Mouse (Mus musculus) midbrain, embryonic 10.5 days (tissue): ENCODE data around the gene Copb1. TPM values are rescaled to one million over a fixed set of nuclear protein-coding genes. Genes with fewer than 3 reads are reported as not detected.

Source experiments
- DNase-seq: peaks from one replicate; pipeline ENCODE4 v3.0.0-alpha.2; 2017; ENCODE audit warnings: low spot score
- H3K27ac ChIP-seq: fragments of 300-500 bp; sonication (generic); replicated peaks from 2 replicates; pipeline ENCODE4 v1.5.1; 2016; ENCODE audit warnings: mild to moderate bottlenecking
- H3K27me3 ChIP-seq: fragments of 300-500 bp; sonication (generic); 2 replicates; pipeline ENCODE4 v1.6.1; 2016; ENCODE audit warnings: low read depth, mild to moderate bottlenecking; ENCODE audit not compliant: poor library complexity, severe bottlenecking
- H3K36me3 ChIP-seq: fragments of 300-500 bp; sonication (generic); 2 replicates; pipeline ENCODE4 v1.6.1; 2016; ENCODE audit warnings: mild to moderate bottlenecking, moderate library complexity
- H3K4me1 ChIP-seq: fragments of 300-500 bp; sonication (generic); 2 replicates; pipeline ENCODE4 v1.6.1; 2016
- H3K4me3 ChIP-seq: fragments of 300-500 bp; sonication (generic); 2 replicates; pipeline ENCODE4 v1.5.1; 2016; ENCODE audit warnings: mild to moderate bottlenecking, moderate library complexity
- H3K9me3 ChIP-seq: fragments of 300-500 bp; sonication (generic); replicated peaks from 2 replicates; pipeline ENCODE4 v1.6.1; 2016; ENCODE audit warnings: mild to moderate bottlenecking
- WGBS: fragments of 180-500 bp; shearing (Covaris S2); methylation state at CpG from one replicate; pipeline ENCODE4 v1.1.7; 2016; 5-methylcytosine and 5-hydroxymethylcytosine counted together
- polyA plus RNA-seq: library from polyadenylated mRNA; unstranded; fragments of >200 nt; fragmentation: Nextera tagmentation; extraction: Ambion mirVana; gene quantifications from 2 replicates; pipeline ENCODE4 v1.2.1, GENCODE M21; 2016

Copb1 gene
- polyA plus RNA-seq, 1 experiment from 2014 or later, result 95.6 TPM

DNA sequence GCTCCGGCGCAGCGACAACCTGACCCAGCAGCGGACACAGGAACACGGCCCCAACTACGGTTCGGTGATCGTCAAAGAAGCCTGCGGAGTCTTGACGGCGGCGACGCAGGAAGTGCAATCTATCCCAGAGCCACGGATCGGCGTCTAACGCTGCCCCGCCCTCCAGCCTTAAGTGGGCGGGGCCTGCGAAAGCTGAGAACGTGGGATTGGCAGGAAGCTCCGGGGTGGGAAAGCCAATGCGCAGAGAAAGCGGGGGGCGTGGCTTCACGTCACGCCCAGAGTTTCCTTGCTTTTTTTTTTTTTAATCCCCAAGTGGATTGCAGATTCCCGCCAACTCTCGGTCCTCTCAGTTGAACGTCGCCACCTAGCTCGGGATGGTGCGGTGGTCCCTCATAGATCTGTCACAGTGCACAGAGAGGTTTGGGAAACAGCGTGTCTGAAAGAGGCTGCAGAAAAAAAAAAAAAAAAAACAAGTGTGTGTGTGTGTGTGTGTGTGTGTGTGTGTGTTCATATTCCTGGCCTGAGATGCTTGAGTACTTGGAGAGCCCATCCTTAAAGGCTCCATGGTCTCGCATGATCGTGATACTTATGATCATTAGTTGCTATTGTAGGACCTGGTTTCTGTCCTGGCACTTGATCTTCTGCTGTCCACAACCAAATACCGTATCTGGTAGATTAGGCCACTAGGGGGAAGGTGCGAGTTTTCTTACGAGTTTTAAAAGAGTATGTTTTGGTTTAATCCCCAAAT lies 21.7 kb upstream of the Copb1 start, which contains the start of gene Psma1:
Gene Psma1, minus strand, starts transcription at position 114 of the 748 bp plus-strand sequence.
- H3K9me3 ChIP-seq, result no peaks in the 10 kb centered on the region
- H3K27me3 ChIP-seq, result no peaks in the 10 kb centered on the region
- H3K4me3 ChIP-seq, result peak within 1 kb of the TSS; percentile 91
- H3K36me3 ChIP-seq, result peaks cover 29% of the 10 kb centered on the region
- under 1% methylated on average over 39 of the region's 39 CpGs for WGBS
- H3K4me1 ChIP-seq, result peaks cover 17% of the 10 kb centered on the region
- H3K27ac ChIP-seq, result peak within 1 kb of the TSS; percentile 91
- peak; percentile 97 for DNase-seq

DNA sequence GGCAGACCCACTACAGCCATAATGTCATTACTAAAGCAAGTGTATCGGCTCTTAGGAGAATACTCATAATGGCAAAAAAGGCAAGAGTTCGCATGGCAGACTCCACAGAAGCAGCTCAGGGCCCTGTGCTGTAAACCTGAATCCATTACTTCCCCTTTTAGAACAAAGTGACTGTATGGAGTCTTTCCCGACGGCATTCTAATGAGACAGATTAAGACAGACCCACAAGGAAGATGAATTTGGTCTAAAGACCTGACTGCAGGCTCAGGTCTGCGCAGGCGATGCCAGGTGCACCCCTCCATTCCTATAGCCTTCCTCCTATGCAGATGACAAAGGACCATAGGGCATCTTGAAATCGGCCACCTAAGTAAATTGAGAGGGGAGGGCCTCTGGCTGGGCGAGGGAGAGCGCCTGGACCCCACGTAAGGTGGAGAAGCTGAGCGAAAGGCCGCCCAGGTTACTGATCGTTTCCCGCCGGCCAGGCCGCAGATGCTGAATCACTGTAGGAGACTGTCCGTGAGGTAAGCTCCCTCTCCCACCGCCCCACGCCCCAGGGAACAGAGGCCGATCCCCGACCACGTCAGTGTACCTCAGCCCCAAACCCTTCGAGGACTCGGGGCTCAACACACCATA lies 21.0 kb upstream of the Copb1 start:
- H3K4me3 ChIP-seq, result peak overlapping the region; percentile 91
- no peaks in the 10 kb centered on the region for H3K27me3 ChIP-seq
- H3K27ac ChIP-seq, result peak overlapping the region; percentile 91
- no peaks in the 10 kb centered on the region for H3K9me3 ChIP-seq
- H3K4me1 ChIP-seq, result peaks cover 17% of the 10 kb centered on the region
- H3K36me3 ChIP-seq, result peaks cover 36% of the 10 kb centered on the region
- 2% methylated on average over 24 of the region's 24 CpGs for WGBS
- no peak for DNase-seq

- WGBS, result 96% methylated on average over 5 of the region's 5 CpGs
- H3K9me3 ChIP-seq, result peaks cover 8% of the 10 kb centered on the region
- peaks cover 98% of the 10 kb centered on the region for H3K36me3 ChIP-seq
- H3K27ac ChIP-seq, result no peak overlapping the region
- no peak for DNase-seq
- no peaks in the 10 kb centered on the region for H3K27me3 ChIP-seq
- no peaks in the 10 kb centered on the region for H3K4me1 ChIP-seq
- H3K4me3 ChIP-seq, result no peak overlapping the region
Measured at GRCm38 (mm10) chr7:114268446-114268845, 13.9 kb upstream of the Copb1 start.

DNA sequence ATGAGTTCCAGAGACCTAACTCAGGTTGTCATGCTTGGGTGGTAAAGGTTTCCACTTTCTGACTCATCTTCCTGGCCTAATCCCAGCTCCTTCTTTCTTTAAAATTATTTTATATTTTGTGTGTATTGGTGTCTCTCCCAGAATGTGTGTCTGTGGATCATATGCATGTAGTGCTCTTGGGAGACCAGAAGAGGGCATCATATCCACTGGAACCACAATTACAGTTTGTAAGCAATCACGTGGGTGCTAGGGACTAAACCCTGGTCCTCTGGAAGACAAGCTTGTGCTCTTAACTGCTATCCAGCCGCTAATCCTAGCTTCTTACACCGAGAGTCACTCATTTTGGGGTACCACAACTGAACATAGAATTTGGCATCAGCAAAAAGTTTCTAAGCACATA lies 2.8 kb downstream of the Copb1 start:
- H3K4me1 ChIP-seq, result peaks cover 11% of the 10 kb centered on the region; the same call in 1 of the 2 replicates
- H3K9me3 ChIP-seq, result 0 out of 2 replicates have a peak, but pooled peaks cover 7% of the 10 kb centered on the region
- no peaks in the 10 kb centered on the region for H3K27me3 ChIP-seq
- 91% methylated on average over 3 of the region's 3 CpGs for WGBS
- no peak overlapping the region for H3K4me3 ChIP-seq
- no peak for DNase-seq
- H3K36me3 ChIP-seq, result peaks cover 57% of the 10 kb centered on the region
- no peak overlapping the region for H3K27ac ChIP-seq

- 90% methylated on average over 7 of the region's 7 CpGs for WGBS
- no peak overlapping the region for H3K27ac ChIP-seq
- peaks cover 98% of the 10 kb centered on the region for H3K36me3 ChIP-seq
Measured at GRCm38 (mm10) chr7:114233980-114234379, 20.5 kb downstream of the Copb1 start.

GRCm38 (mm10) chr7:114232982-114233381 lies 21.5 kb downstream of the Copb1 start:
- no peak for DNase-seq
- Histone ChIP-seq H3K27ac (no peak overlapping the region), H3K36me3 (peaks cover 99% of the 10 kb centered on the region), H3K27me3 (no peaks in the 10 kb centered on the region), H3K9me3 (no peaks in the 10 kb centered on the region), H3K4me1 (no peaks in the 10 kb centered on the region), H3K4me3 (no peak overlapping the region)
- 94% methylated on average over 7 of the region's 7 CpGs for WGBS

More at GRCm38 (mm10) chr7:114233980-114234379, 20.5 kb downstream of the Copb1 start:
- DNase-seq, result no peak
- Histone ChIP-seq H3K4me1 (no peaks in the 10 kb centered on the region), H3K9me3 (no peaks in the 10 kb centered on the region), H3K4me3 (no peak overlapping the region), H3K27me3 (no peaks in the 10 kb centered on the region)

DNA sequence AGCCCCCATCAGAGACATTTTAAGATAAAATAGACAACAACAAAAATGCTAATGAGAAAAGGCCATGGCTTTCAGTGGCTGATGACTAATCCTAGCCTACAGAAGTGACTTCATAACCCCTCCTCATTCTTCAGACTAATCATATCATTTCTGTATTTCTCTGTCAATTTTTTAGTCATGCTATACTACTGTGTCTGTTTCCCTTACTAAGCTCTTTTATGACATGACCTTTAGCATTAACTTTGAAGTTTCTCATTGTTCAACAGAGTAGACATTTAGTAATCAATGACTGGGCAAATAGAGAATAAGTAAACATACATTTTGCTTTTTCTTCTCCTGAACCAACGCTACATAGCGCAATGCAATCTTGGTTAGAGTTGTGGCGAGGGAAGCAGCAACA lies 22.7 kb downstream of the Copb1 start:
- H3K27me3 ChIP-seq, result no peaks in the 10 kb centered on the region
- H3K9me3 ChIP-seq, result no peaks in the 10 kb centered on the region
- H3K4me3 ChIP-seq, result no peak overlapping the region
- WGBS, result 94% methylated on average over 3 of the region's 3 CpGs
- H3K36me3 ChIP-seq, result peaks cover 98% of the 10 kb centered on the region
- no peaks in the 10 kb centered on the region for H3K4me1 ChIP-seq
- DNase-seq, result no peak
- no peak overlapping the region for H3K27ac ChIP-seq

- WGBS, result 95% methylated on average over 1 of the region's 1 CpGs
- DNase-seq, result no peak
- no peaks in the 10 kb centered on the region for H3K27me3 ChIP-seq
- H3K4me1 ChIP-seq, result no peaks in the 10 kb centered on the region
- H3K9me3 ChIP-seq, result no peaks in the 10 kb centered on the region
- H3K27ac ChIP-seq, result no peak overlapping the region
- peaks cover 80% of the 10 kb centered on the region for H3K36me3 ChIP-seq
- no peak overlapping the region for H3K4me3 ChIP-seq
Measured at GRCm38 (mm10) chr7:114226521-114226920, 28.0 kb downstream of the Copb1 start.

- no peaks in the 10 kb centered on the region for H3K27me3 ChIP-seq
- H3K36me3 ChIP-seq, result peaks cover 72% of the 10 kb centered on the region
- no peaks in the 10 kb centered on the region for H3K4me1 ChIP-seq
- no peak for DNase-seq
- 97% methylated on average over 4 of the region's 4 CpGs for WGBS
- H3K9me3 ChIP-seq, result no peaks in the 10 kb centered on the region
- H3K4me3 ChIP-seq, result no peak overlapping the region
- no peak overlapping the region for H3K27ac ChIP-seq
Measured at GRCm38 (mm10) chr7:114220433-114220832, 34.1 kb downstream of the Copb1 start.

GRCm38 (mm10) chr7:114216908-114217307 lies 37.6 kb downstream of the Copb1 start:
- no peak for DNase-seq
- Histone ChIP-seq H3K4me1 (no peaks in the 10 kb centered on the region), H3K4me3 (no peak overlapping the region), H3K9me3 (no peaks in the 10 kb centered on the region), H3K27ac (no peak overlapping the region), H3K36me3 (peaks cover 83% of the 10 kb centered on the region), H3K27me3 (no peaks in the 10 kb centered on the region)
- WGBS, result 87% methylated on average over 2 of the region's 2 CpGs

GRCm38 (mm10) chr7:114214385-114214784 lies 40.1 kb downstream of the Copb1 start:
- no peaks in the 10 kb centered on the region for H3K9me3 ChIP-seq
- no peak overlapping the region for H3K4me3 ChIP-seq
- 90% methylated on average over 1 of the region's 1 CpGs for WGBS
- H3K36me3 ChIP-seq, result peaks cover 62% of the 10 kb centered on the region
- H3K27me3 ChIP-seq, result no peaks in the 10 kb centered on the region
- no peak overlapping the region for H3K27ac ChIP-seq
- no peaks in the 10 kb centered on the region for H3K4me1 ChIP-seq
- no peak for DNase-seq

DNA sequence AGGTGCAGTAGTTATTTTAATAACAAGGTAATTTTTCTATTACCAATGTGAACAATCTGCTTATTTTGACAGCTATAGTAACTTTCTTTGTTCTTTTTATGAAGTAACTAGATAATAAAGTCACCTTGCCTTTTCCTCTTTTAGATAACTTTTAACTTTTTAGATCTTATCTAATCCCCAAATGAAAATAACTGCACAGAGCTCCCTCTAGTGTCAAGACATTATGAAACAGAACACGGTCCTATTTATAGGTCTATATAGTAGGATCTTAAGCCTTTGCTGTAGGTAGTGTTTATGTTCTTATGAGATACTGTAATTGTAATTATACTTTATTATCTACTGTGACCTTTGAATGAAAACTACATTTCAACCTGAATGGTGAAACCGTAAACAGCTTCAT lies 41.0 kb downstream of the Copb1 start:
- no peak overlapping the region for H3K4me3 ChIP-seq
- H3K36me3 ChIP-seq, result peaks cover 59% of the 10 kb centered on the region
- H3K27ac ChIP-seq, result no peak overlapping the region
- no peaks in the 10 kb centered on the region for H3K9me3 ChIP-seq
- no peaks in the 10 kb centered on the region for H3K4me1 ChIP-seq
- H3K27me3 ChIP-seq, result no peaks in the 10 kb centered on the region
- 74% methylated on average over 2 of the region's 2 CpGs for WGBS
- no peak for DNase-seq

GRCm38 (mm10) chr7:114210618-114211017 lies 43.9 kb downstream of the Copb1 start:
- DNase-seq, result no peak
- Histone ChIP-seq H3K4me1 (no peaks in the 10 kb centered on the region), H3K27me3 (no peaks in the 10 kb centered on the region), H3K9me3 (no peaks in the 10 kb centered on the region), H3K27ac (no peak overlapping the region), H3K36me3 (peaks cover 33% of the 10 kb centered on the region), H3K4me3 (no peak overlapping the region)
- 88% methylated on average over 3 of the region's 3 CpGs for WGBS
